Mouse (Mus musculus) cerebral cortex, adult 2 months (tissue): ENCODE data around the gene March1.

Experiments used
- WGBS: fragments of 180-500 bp; shearing (Covaris S2); methylation state at CpG from one replicate; pipeline ENCODE4 v1.1.7; 2018; 5-methylcytosine and 5-hydroxymethylcytosine counted together

The March1 gene

DNA sequence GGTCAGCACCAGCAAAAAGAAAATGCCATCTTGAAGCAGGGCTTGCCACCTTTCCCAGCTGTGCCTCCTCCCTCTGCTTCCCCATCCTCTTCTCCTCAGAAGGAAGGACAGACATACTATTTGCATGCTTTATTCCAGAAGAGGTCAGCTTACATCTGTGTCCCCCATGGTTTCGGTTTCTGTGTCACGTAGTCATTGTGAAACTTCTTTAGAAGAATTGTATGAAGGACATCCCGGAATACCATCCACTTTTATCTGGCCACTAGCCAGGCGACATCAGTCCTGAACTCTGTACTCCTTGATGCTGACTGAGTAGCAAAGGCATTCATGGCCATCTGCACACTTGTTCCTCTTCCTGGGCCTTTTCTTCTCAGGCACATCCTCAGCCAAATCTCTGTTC, 820.8 kb downstream of the March1 start:
- 82% methylated on average over 4 of the region's 4 CpGs for WGBS

DNA sequence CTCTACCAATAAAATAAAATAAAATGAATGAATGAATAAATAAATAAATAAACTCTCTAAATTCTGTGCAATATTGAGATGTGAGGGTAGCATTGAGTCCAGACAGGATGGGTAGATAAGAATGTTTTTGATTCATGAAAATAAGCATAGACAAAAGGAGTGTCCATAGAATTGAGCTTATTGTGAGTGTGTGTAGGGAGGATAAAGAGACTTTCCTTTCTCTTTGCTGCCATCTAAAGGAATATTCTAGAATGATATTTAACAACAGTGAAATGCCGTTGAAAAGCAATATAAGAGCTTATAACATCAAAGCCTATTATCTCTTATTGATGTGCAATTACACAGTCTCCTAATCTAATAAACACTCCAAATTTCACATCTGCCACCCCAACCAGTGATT, 823.4 kb downstream of the March1 start:
- 2% methylated on average over 1 of the region's 1 CpGs for WGBS

DNA sequence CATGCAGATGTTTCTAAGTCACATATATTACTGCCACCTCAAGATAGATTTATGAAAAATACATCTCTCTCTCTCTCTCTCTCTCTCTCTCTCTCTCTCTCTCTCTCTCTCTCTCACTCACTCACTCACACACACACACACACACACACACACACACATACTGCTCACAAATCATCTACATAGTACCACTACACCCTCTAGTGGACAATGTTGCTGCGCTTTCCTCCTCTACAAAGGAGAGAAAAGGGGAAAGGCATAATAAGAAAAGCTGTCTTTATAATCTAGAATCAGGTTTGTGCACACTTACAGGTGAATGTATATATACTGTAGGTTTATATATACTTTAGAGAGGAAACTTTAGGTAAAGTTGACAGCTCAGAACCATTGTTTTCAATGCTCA, 825.1 kb downstream of the March1 start:
- WGBS, result 25% methylated on average over 1 of the region's 1 CpGs

DNA sequence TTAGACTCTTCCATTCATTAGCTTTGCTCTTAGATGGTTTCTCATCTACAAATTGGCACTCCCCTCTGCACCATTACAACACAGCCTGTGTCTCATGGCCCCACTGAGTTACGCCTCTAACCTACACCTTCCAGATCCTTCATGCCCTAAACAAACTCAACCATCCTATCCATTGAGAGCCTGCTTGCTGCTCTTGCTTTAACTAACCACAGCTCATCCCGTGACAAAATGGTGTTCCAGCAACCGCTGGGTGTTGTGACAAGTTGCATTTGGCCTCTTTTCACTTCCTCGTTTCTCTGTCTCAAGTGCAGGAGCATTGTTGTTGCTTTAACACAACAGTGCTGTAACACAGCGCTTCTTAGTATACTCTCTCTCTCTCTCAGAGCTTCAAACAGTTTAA, 826.4 kb downstream of the March1 start:
- 68% methylated on average over 5 of the region's 5 CpGs for WGBS

DNA sequence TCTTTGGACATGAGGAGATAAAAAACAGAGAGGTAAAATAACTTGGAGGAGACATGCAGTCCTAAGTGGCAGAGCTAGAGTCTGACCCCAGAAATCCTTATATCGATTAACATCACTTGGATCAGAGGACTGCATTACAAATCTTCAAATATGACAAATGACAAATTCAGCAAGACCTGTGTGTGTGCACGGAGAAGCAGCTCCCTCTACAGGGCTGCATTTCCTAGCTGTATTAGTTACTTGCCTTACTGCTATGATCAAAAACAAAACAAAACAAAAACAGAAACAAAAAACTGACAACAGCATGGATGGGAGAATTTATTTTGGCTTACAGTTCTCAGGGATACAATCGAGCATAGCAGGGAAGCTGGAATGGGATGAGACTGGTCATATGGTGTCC, 827.7 kb downstream of the March1 start:
- 74% methylated on average over 3 of the region's 3 CpGs for WGBS

DNA sequence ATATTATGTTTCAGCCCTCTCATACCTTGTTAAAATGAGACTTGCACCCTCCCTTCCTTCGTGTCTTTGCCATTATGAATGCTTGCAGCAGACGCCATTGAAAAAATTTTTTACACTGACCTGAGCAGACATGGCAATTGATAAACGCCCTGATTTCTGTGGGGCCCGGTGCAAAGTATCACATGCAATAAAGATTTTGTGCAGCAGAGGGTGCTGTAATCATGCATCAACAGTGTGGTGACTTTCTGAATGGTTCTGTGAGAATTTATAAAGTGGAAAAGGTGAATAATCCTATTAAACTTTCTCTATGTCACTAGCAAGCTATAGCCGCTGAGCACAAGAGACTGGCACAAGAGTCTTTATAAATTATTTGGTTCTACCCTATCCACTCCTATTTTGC, 833.0 kb downstream of the March1 start:
- 26% methylated on average over 5 of the region's 5 CpGs for WGBS

DNA sequence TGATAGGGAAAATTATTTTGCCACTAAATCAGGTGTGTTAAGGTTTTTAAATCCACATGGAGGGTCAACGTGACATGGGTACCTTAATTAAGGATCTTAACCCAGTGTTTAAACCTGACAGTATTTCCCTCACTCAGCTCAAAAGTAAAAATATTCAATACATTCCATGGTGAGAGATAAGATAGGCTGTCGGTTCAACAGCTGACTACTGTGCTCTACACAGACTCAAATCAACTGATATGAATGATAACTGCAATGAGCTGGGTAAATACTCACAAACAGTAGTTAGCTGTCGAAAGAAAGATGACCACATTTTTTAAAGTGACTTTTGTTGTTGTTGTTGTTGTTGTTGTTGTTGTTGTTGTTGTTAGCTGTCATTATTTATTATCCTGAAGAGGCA, 852.1 kb downstream of the March1 start:
- WGBS, result 89% methylated on average over 3 of the region's 3 CpGs

DNA sequence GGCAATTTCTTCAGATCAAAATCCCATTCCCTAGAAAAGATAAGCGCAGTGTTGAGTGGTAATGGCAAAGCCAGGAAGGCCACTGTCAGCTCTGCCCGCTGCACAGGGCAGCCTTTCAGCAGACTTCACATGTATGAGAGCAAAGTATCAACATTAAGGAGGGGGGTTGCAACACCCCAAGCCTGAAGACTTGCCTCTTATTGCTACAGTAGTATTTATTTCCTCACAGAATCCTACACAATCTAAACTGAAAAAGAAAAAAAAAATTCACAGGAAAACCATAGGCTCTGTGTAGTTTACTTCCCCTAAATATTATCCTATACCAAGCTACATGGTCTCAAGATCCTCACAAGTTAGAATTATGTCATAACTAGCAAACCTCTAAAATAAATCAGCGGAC, 859.2 kb downstream of the March1 start:
- 92% methylated on average over 3 of the region's 3 CpGs for WGBS

DNA sequence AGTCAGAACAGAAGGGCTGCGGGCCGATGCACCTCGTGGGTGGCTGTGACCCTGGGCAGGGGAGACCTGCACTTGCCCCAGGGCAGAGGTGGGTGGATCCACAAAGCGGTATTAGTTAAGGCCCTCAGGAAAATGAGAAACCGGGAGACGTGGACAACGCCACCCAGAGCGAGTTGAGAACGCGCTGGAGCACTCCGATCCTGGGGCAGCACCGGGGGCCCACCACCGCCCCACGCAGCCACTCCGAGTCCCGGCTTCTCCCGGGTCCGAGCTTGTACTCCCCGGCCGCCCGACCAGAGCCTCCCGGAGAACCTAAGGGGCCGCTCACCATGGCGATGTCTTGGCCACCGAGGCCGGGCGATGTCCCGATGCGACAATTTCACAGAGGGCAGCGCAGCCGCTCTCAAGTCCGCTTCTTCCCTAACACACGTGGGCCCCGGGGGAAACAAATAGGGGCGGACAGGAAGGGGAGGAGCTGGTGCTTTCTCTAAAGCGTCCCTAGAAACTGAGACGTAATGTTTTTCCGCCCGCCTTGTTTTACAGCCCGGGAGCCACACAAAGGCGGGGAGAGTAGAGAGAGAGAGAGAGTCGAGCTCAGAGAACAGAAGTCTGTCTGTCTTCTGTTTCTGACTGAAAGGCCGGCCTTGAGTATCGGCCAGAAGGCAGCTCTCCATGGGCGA, 868.5 kb downstream of the March1 start, which contains the start of gene Tma16:
Gene Tma16 (minus strand): TSS at position 447 of the 680 bp plus-strand sequence.
- under 1% methylated on average over 45 of the region's 45 CpGs for WGBS

DNA sequence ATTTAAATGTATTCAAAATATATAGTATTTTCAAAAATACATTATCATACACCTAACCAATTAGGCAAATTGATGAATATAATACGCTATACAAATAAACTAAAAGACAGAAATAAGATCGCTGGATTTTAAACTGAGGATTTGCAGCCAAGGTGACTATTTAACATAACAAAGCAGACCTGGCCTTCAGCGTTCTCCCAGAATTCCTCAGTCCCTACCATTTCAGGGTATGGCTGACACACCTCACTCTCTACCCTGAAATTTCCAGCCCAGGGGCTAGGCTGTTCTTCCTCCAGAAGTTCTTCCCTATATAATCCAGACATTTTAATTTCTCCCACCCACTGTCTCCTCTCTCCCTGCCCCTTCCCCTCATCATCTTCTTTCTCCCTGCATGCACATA, 870.9 kb downstream of the March1 start:
- 59% methylated on average over 3 of the region's 3 CpGs for WGBS

DNA sequence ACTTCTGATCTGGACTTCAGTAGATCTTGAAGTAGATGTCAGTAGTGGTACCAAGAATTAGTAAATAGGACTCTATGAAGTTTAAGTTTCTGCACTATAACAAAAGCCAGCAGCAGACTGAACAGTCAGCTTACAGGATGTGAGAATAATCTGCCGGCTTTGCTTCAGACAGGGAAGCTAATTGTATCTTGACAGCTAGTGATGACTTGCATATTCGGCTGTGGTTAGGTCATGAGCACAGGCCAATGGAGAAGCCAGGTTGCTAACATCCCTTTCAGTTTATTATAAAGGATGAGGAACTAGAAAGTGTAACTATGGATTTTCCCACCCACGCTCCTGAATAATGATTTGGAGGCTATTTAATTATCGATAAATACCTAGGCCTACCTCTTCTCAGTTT, 872.9 kb downstream of the March1 start:
- WGBS, result 75% methylated on average over 4 of the region's 4 CpGs

DNA sequence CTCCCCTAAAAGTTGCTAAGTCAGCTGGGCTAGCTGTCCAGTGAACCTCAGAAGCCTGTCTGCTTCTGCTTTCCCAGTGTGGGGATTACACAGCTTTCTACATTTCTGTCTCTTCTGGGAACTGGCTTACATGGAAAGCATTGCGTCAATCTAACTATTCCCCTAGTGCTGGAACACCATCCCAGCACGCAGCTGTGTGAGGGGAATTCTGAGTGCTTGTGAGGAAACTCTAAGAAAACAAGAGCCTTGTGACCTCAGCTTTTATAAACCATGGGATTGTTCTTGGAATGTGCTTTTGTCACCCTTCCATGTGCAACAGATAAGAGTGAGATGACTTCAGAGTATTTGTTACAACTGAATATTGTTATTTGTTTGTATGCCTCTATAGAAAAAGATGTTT, 876.8 kb downstream of the March1 start:
- WGBS, result 63% methylated on average over 2 of the region's 2 CpGs

DNA sequence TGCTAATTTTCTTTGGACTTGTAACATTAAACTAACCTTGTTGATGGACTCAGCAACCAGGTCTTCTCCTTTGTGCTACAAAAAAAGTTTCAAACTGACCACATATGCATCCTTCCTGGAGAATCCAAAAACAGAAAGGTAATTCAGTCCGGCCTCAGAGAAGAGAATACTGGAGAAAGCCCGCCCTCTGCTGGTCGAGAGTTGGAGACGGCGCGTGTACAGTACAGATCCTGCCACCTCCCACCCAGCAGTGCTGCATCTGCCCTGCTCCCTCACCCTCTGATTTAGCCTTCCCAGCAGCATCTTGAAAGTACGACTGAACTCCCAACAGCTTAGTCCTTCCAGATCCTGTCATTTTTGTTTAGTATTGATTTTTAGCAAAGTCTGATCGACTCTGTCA, 878.0 kb downstream of the March1 start:
- 6% methylated on average over 8 of the region's 8 CpGs for WGBS

DNA sequence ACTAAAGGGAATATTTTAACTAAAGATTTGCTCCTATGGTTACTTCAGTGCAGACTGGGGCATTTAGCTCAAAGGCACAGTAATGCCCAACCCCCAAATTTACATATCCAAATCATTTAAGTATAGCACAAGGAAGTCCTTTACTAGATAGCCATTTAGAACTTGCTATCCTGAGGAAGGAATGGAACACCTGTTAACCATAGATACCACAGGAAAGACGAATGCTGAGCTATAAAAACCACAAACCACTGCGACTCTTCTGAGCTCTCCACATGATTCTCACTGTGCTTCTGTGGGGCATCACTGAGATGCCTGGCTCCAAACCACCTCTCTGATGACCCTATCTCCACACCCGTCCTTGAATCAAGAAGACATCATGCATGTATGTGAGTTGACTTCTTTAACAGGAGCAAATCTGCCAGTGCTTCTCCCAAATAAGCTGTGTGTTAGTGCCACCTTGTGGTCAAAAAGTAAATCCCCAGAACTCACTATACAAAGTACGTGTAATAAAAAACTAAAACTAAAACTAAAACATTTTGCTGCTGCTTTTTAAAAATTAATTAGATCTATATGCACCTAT, 879.4 kb downstream of the March1 start:
- 22% methylated on average over 4 of the region's 4 CpGs for WGBS

DNA sequence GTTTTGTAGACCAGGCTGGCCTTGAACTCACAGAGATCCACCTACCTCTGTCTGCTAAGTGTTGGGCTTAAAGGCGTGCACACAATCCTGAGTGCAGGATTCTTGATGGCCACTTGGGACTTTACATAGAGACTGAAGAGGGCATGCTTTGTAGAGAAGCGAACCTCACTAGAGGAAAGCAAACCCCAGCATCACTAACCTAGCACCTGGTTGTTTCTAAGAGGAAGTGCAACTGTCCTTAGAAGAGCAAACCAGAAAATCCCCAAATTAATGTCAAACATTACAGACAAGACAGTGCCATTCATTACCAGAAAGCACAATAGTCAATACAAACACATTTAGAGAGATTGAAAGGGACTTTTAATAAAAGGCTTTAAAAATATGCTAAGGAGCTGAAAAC, 885.7 kb downstream of the March1 start:
- WGBS, result 83% methylated on average over 2 of the region's 2 CpGs

DNA sequence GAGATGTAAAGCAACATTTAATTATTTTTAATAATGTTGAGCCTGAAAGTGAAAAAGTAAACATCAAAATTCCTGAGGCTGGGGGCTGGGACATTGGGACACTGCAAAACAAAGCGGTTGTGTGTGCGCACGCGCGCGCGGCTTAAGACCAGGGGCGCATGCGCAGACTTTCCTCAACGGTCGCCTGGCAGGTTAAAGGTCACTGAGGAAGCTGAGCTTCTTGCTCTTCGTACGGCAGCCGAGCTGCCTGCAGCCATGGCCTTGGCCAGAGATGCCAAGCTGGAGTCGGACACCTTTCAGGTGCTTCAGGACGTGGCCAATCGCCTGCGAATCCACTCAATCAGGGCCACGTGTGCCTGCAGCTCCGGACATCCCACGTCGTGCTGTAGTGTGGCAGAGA, 893.8 kb downstream of the March1 start, which contains the start of gene Tktl2:
Gene Tktl2 (plus strand): TSS at position 220 of the 400 bp plus-strand sequence.
- WGBS, result 96% methylated on average over 22 of the region's 22 CpGs

DNA sequence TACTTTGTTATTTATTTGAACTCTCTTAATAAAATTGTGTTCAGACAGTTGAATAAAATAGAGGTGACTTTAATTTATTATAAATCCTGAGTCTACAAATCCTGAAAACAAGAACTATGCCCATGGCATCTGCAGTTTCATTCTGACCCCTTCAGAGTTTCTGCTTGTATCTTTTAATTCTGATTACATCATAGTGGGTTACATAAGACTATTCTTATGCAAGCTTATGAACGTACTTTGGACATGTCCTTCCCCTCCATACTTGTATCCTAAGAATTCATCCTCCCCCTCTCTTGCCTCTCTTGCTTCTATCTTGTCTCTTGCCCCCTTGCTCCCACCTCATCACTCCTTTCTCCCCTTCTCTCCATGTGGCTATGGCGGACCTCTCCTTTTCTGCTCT, 901.4 kb downstream of the March1 start:
- 70% methylated on average over 2 of the region's 2 CpGs for WGBS
